Mouse (Mus musculus) activated CD4-positive, CD25-positive, alpha-beta regulatory T cell, adult 4 months (primary cell): ENCODE results near the gene 4930415O20Rik. TPM values are rescaled to one million over a fixed set of nuclear protein-coding genes. Genes with fewer than 3 reads are reported as not detected.

Experiments
- ATAC-seq: one replicate; pipeline ENCODE4 v1.8.0; 2017
- polyA plus RNA-seq, 2 experiments: library from polyadenylated mRNA; unstranded; fragments of 100-300 nt; shearing (Covaris generic); gene quantifications; one replicate each; pipeline ENCODE4 v1.2.1; 2017

The 4930415O20Rik gene
- polyA plus RNA-seq, 2 experiments from 2014 or later = not detected

- no peak for ATAC-seq
Observed at GRCm38 (mm10) chr15:98607557-98607956, 36.8 kb downstream of the 4930415O20Rik start.

- ATAC-seq = no peak
Observed at GRCm38 (mm10) chr15:98608058-98608783, 37.4 kb downstream of the 4930415O20Rik start.

- no peak for ATAC-seq
Observed at GRCm38 (mm10) chr15:98608784-98609250, 38.0 kb downstream of the 4930415O20Rik start.

- peak; percentile 49 for ATAC-seq
Observed at GRCm38 (mm10) chr15:98609331-98610130, 38.7 kb downstream of the 4930415O20Rik start, which contains the start of gene Adcy6. Gene Adcy6, minus strand, starts transcription at chr15:98610076.

- no peak for ATAC-seq
Observed at GRCm38 (mm10) chr15:98610131-98610633, 39.4 kb downstream of the 4930415O20Rik start.

- ATAC-seq = no peak
Observed at GRCm38 (mm10) chr15:98612229-98612628, 41.4 kb downstream of the 4930415O20Rik start.

GRCm38 (mm10) chr15:98614551-98614950 lies 43.7 kb downstream of the 4930415O20Rik start:
- ATAC-seq = no peak

- ATAC-seq = no peak
Observed at GRCm38 (mm10) chr15:98614971-98615370, 44.2 kb downstream of the 4930415O20Rik start.

- ATAC-seq = no peak
Observed at GRCm38 (mm10) chr15:98615751-98616150, 44.9 kb downstream of the 4930415O20Rik start.

- ATAC-seq = no peak
Observed at GRCm38 (mm10) chr15:98616362-98617175, 45.8 kb downstream of the 4930415O20Rik start.

- ATAC-seq = no peak
Observed at GRCm38 (mm10) chr15:98617176-98617537, 46.4 kb downstream of the 4930415O20Rik start.

GRCm38 (mm10) chr15:98622199-98622598 lies 51.4 kb downstream of the 4930415O20Rik start:
- ATAC-seq = peak; percentile 28

GRCm38 (mm10) chr15:98622721-98623120 lies 51.9 kb downstream of the 4930415O20Rik start:
- ATAC-seq = no peak

- ATAC-seq = peak; percentile 57
Observed at GRCm38 (mm10) chr15:98623361-98623821, 52.6 kb downstream of the 4930415O20Rik start.

GRCm38 (mm10) chr15:98626078-98626477 lies 55.3 kb downstream of the 4930415O20Rik start:
- no peak for ATAC-seq

GRCm38 (mm10) chr15:98626487-98627212 lies 55.8 kb downstream of the 4930415O20Rik start:
- ATAC-seq = no peak

GRCm38 (mm10) chr15:98628589-98629254 lies 57.9 kb downstream of the 4930415O20Rik start:
- ATAC-seq = no peak

- no peak for ATAC-seq
Observed at GRCm38 (mm10) chr15:98629464-98629863, 58.7 kb downstream of the 4930415O20Rik start.

- no peak for ATAC-seq
Observed at GRCm38 (mm10) chr15:98630540-98630939, 59.7 kb downstream of the 4930415O20Rik start, which contains the start of gene Cacnb3. Gene Cacnb3, plus strand, starts transcription at chr15:98630840.

- no peak for ATAC-seq
Observed at GRCm38 (mm10) chr15:98631493-98631892, 60.7 kb downstream of the 4930415O20Rik start.
